Mouse (Mus musculus) forelimb bud, embryonic 11.5 days (tissue): ENCODE results near the gene Vmn1r17.
"Not testable (repeated sequence)": the region's sequence is repeated elsewhere in the genome, so short reads cannot be mapped to it uniquely, and the experiment has no call there.

Source experiments
- DNase-seq: peaks from one replicate; pipeline ENCODE4 v3.0.0-alpha.2; 2012; ENCODE audit warnings: low read depth, low spot score

Vmn1r17 gene

GRCm38 (mm10) chr6:57363627-57364026 lies at the start of gene Vmn1r17:
Vmn1r17 (minus strand) TSS chr6:57363727.
- no peak for DNase-seq

- not testable (repeated sequence) for DNase-seq
Measured at GRCm38 (mm10) chr6:57403480-57403879, 40.0 kb upstream of the Vmn1r17 start, which contains the start of gene Vmn1r19. Vmn1r19 (plus strand) TSS chr6:57403780.

- DNase-seq: no peak
Measured at GRCm38 (mm10) chr6:57395683-57396082, 32.2 kb upstream of the Vmn1r17 start, which contains the start of gene Vmn1r18. Vmn1r18 (minus strand) TSS chr6:57395783.

GRCm38 (mm10) chr6:57367496-57367895 lies 4.0 kb upstream of the Vmn1r17 start:
- DNase-seq: no peak

GRCm38 (mm10) chr6:57365866-57366265 lies 2.3 kb upstream of the Vmn1r17 start:
- not testable (repeated sequence) for DNase-seq

GRCm38 (mm10) chr6:57356864-57357263 lies 6.7 kb downstream of the Vmn1r17 start:
- no peak for DNase-seq

GRCm38 (mm10) chr6:57329394-57329793 lies 34.1 kb downstream of the Vmn1r17 start, which contains the start of gene Vmn1r16:
Vmn1r16 (minus strand) TSS chr6:57329494.
- no peak for DNase-seq

- no peak for DNase-seq
Measured at GRCm38 (mm10) chr6:57326176-57326575, 37.4 kb downstream of the Vmn1r17 start.
